Mouse (Mus musculus) layer of hippocampus, adult 18-20 months (tissue): Measurements from ENCODE around the gene G6pc. TPM values are rescaled to one million over a fixed set of nuclear protein-coding genes. Genes with fewer than 3 reads are reported as not detected.
"Not testable (repeated sequence)": the region's sequence is repeated elsewhere in the genome, so short reads cannot be mapped to it uniquely, and the experiment has no call there.

Source experiments
- DNase-seq, 2 experiments: peaks; one replicate each; pipeline ENCODE4 v3.0.0; 2022; ENCODE audit warnings: low spot score in 2 of 2
- long read RNA-seq: library from polyadenylated mRNA; stranded (forward); transcript quantifications from one replicate; pipeline ENCODE4 v2.0.0, GENCODE M21; 2021
- total RNA-seq, 2 experiments: library from RNA; stranded (reverse); gene quantifications; 2 replicates each; pipeline ENCODE4 v1.2.3; 2021

Gene G6pc
- not detected for total RNA-seq
- long read RNA-seq, result 0 reads

GRCm38 (mm10) chr11:101367326-101367935, at the start of gene G6pc:
TSS of gene G6pc (plus strand) at chr11:101367561.
- DNase-seq, result no peak

GRCm38 (mm10) chr11:101323609-101324008, 43.8 kb upstream of the G6pc start:
- DNase-seq, result peak; percentile 43 to 88

DNA sequence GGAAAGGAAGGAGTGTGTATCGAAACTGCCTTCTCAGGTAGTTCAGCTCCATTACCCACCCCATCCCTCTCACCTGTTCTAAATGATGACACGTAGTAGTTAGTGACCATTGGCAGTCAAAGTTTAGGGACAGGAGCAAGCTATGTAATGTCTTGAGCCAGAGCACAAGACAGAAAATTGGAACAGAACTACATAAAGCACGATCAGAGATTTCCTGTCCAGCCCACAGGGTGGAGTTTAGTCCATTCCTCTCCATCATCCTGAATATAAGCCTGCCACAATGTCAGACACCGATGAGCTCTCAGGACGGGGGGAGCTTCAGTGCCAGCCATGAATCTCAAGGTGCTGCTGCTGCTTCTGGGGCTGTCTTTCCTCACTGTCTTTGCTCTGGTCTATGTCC, 42.6 kb upstream of the G6pc start, which contains the start of gene Aoc2:
Gene Aoc2, plus strand, starts transcription at position 301 of the 400 bp plus-strand sequence.
- DNase-seq, result no peak

- not testable (repeated sequence) for DNase-seq
These were observed 42.2 kb upstream of the G6pc start for GRCm38 (mm10) chr11:101325201-101325600.

DNA sequence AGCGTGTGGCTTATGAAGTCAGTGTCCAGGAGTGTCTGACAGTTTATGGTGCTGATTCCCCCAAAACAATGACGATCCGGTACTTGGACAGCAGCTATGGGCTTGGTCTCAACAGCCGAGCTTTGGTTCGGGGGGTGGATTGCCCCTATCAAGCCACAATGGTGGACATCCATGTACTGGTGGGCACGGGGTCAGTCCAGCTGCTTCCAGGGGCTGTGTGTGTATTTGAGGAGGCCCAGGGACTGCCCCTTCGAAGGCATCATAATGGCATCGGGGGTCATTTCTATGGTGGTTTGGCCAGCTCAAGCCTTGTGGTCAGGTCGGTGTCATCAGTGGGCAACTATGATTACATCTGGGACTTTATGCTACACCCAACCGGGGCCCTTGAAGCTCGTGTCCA, 41.2 kb upstream of the G6pc start:
- no peak for DNase-seq

GRCm38 (mm10) chr11:101327311-101327710, 40.0 kb upstream of the G6pc start:
- DNase-seq, result peak in 1 of 2 experiments; percentile 20

DNA sequence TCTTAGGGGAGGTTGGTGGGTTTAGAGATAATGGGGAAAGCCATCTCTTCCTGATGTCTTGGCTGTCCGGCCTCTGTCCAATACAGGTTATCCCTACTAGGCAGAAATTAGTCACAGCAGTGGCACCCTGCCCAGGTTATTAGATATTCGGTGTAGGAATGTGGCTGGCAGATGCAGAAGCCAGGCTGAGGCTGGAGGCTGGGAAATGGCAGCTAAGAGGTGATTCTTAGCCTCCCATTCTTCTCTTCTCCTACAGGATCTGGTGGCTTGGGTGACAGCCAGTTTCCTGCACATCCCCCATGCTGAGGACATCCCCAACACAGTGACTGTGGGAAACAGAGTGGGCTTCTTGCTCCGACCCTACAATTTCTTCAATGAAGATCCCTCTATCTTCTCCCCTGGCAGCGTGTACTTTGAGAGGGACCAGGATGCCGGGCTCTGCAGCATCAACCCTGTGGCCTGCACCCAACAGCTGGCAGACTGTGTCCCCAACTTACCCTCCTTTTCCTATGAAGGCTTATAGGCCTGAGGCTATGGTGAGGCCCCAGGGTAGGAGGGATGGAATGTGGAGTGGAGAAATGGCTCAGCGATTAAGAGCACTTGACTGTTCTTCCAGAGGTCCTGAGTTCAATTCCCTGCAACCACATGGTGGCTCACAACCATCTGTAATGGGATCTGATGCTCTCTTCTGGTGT, 38.3 kb upstream of the G6pc start:
- DNase-seq, result peak; percentile 32 to 66

DNA sequence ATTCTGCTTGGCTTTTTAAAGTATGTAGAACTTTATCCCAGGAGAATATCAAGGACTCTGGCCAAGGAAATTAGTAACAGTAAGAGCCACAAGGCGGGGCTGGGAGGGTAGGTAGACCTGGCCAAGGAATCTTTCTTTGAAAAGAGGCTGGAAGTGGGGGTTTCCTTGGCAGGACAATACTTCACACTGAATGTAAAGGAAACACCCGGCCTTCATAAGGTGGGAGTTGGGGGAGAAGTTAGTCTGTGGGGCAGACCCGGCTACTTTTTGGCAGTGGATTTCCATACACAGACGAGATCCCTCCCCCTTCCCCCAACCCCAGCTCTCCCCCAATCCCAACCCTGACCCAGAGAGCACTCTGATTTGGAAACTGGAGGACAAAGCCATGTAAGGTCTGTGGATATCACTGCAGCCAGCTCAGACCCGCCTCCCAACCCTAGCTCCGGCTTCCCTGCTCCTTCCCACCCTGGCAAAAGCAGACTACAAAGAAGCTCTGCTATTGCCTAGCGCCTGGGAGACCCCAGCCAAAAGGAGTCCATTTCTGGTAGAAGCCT, 36.9 kb upstream of the G6pc start, which contains the start of gene Aoc3:
Gene Aoc3, plus strand, starts transcription at position 235 of the 554 bp plus-strand sequence.
- no peak for DNase-seq

GRCm38 (mm10) chr11:101330961-101331360, 36.4 kb upstream of the G6pc start:
- DNase-seq, result not testable (repeated sequence)

GRCm38 (mm10) chr11:101332537-101332936, 34.8 kb upstream of the G6pc start:
- no peak for DNase-seq

GRCm38 (mm10) chr11:101334023-101334422, 33.3 kb upstream of the G6pc start:
- DNase-seq, result no peak

DNA sequence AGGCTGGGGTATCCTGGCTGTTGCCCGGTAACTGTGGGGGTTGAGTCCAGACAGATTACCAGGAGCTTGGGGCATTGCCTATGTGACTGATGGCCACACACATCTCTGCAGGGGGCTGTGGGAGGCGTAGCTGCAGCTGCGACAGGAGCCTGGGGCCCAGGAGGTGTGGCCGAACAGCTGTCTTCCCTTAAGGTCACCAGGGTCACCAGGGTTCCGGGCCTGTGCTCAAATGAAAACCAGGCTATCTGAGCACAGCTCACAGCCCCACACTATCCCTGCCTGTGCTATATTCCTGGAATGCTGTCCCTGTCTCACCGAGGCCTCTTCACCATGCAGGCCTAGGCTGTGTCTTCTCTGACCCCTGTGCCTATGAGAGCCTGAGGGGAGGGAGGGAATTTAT, 32.8 kb upstream of the G6pc start:
- DNase-seq, result no peak

- DNase-seq, result no peak
These were observed 31.7 kb upstream of the G6pc start for GRCm38 (mm10) chr11:101335685-101336084.

DNA sequence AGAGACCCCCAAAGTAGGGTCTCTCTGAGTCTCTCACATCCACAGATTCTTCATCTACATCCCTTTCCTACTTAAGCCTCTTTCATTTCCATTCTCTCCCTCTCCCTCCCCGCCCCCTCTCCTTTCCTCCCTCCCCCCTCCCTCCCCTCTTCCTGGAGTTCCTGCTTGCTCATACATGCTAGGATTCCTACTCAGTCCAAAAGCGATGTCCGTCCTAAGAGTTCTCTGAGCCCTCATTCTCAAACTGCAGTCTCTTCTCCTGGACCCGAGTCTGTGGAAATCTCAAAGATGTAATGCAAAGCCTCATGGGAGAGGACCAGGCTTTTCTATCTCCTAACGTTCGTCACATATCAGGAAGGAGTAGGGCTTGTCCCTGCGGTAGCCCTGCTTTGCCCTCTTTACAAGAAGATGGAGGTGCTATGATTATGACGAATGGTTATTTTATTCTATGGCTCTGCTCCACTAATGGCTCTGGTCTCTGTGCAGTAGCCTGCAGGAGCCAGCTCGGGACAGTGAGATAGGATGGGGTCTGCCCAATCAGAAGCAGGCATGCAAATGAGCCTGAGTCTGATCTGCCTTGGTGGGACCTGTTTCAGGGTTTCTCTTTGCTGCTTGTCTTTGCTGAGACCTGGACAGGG, 29.1 kb upstream of the G6pc start:
- no peak for DNase-seq

GRCm38 (mm10) chr11:101347083-101347775, 20.1 kb upstream of the G6pc start:
- no peak for DNase-seq

DNA sequence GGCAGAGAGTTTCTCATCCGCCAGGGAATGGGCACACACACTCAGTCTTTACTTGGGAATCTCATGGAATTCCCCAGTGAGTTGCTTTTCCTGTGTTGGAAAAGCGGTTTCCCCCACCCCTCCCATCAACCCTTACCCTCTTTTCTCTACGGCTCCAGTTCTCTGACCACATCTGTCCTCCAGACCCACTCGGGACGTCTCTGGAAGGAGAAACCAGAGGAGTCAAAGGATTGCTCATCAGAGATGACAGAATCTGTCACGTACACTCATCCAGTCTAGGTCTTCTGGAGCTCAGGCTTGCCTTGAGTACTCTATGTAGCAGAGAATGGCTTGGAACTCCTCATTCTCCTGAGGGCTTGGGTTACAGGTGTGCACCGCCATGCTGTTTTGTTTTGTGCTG, 18.6 kb upstream of the G6pc start:
- no peak for DNase-seq

GRCm38 (mm10) chr11:101349216-101349615, 18.1 kb upstream of the G6pc start:
- no peak for DNase-seq

- DNase-seq, result no peak
These were observed 16.2 kb upstream of the G6pc start for GRCm38 (mm10) chr11:101351100-101351720.

GRCm38 (mm10) chr11:101351721-101352111, 15.6 kb upstream of the G6pc start:
- DNase-seq, result no peak

GRCm38 (mm10) chr11:101353436-101353835, 13.9 kb upstream of the G6pc start:
- DNase-seq, result no peak
